Mouse (Mus musculus) retina, postnatal 7 days (tissue): ENCODE data around the gene Paqr8.
"Not testable (repeated sequence)": the region's sequence is repeated elsewhere in the genome, so short reads cannot be mapped to it uniquely, and the experiment has no call there.

Experiments
- DNase-seq: peaks from one replicate; pipeline ENCODE4 v3.0.0-alpha.2; 2012; ENCODE audit warnings: low read depth, low spot score

The Paqr8 gene

GRCm38 (mm10) chr1:20912115-20912514 lies 21.7 kb downstream of the Paqr8 start:
- no peak for DNase-seq

GRCm38 (mm10) chr1:20912527-20913171 lies 22.2 kb downstream of the Paqr8 start:
- DNase-seq, result no peak

- no peak for DNase-seq
Measured at GRCm38 (mm10) chr1:20914769-20915168, 24.4 kb downstream of the Paqr8 start.

GRCm38 (mm10) chr1:20915608-20916007 lies 25.2 kb downstream of the Paqr8 start:
- no peak for DNase-seq

- DNase-seq, result no peak
Measured at GRCm38 (mm10) chr1:20917496-20918050, 27.2 kb downstream of the Paqr8 start.

GRCm38 (mm10) chr1:20919728-20920127 lies 29.3 kb downstream of the Paqr8 start:
- DNase-seq, result no peak

- no peak for DNase-seq
Measured at GRCm38 (mm10) chr1:20921081-20921528, 30.7 kb downstream of the Paqr8 start.

GRCm38 (mm10) chr1:20922612-20923399 lies 32.4 kb downstream of the Paqr8 start:
- no peak for DNase-seq

- not testable (repeated sequence) for DNase-seq
Measured at GRCm38 (mm10) chr1:20925324-20925723, 34.9 kb downstream of the Paqr8 start.

- DNase-seq, result no peak
Measured at GRCm38 (mm10) chr1:20925926-20926325, 35.5 kb downstream of the Paqr8 start.

- DNase-seq, result no peak
Measured at GRCm38 (mm10) chr1:20926376-20926775, 36.0 kb downstream of the Paqr8 start.

- no peak for DNase-seq
Measured at GRCm38 (mm10) chr1:20928487-20928886, 38.1 kb downstream of the Paqr8 start.

GRCm38 (mm10) chr1:20933457-20933856 lies 43.1 kb downstream of the Paqr8 start:
- no peak for DNase-seq

- no peak for DNase-seq
Measured at GRCm38 (mm10) chr1:20935106-20935505, 44.7 kb downstream of the Paqr8 start.

- DNase-seq, result peak; percentile 49
Measured at GRCm38 (mm10) chr1:20939046-20939445, 48.6 kb downstream of the Paqr8 start.

- no peak for DNase-seq
Measured at GRCm38 (mm10) chr1:20940151-20940550, 49.7 kb downstream of the Paqr8 start.

GRCm38 (mm10) chr1:20941322-20941721 lies 50.9 kb downstream of the Paqr8 start:
- no peak for DNase-seq

GRCm38 (mm10) chr1:20941857-20942256 lies 51.5 kb downstream of the Paqr8 start:
- DNase-seq, result no peak

- no peak for DNase-seq
Measured at GRCm38 (mm10) chr1:20943016-20943415, 52.6 kb downstream of the Paqr8 start.

- peak; percentile 76 for DNase-seq
Measured at GRCm38 (mm10) chr1:20951300-20951763, 60.9 kb downstream of the Paqr8 start, which contains the start of gene Efhc1. TSS of gene Efhc1 (plus strand) at chr1:20951626.

GRCm38 (mm10) chr1:20951799-20952198 lies 61.4 kb downstream of the Paqr8 start:
- no peak for DNase-seq

- DNase-seq, result no peak
Measured at GRCm38 (mm10) chr1:20954876-20955275, 64.5 kb downstream of the Paqr8 start.
